Comparison of ENCODE assay signal across 8 mouse cellular contexts in genomic region chrX:38455890-38456634, GRCm38 (mm10). TPM values are rescaled to one million over a fixed set of nuclear protein-coding genes. Genes with fewer than 3 reads are reported as not detected.
DNase-seq lines count a peak whose midpoint lies in the region; ATAC-seq lines count a peak whose summit lies in the region.

Gene Lamp2 (minus strand): TSS chrX:38456454.

- H3K9ac ChIP-seq in lung, embryonic 16.5 days (ENCODE audit: low read length): peak within 1 kb of the TSS; percentile 77

- peak within 1 kb of the TSS; percentile 64 for H3K4me3 ChIP-seq in lung, embryonic 16.5 days (ENCODE audit: low read length)

- H3K4me2 ChIP-seq in lung, embryonic 16.5 days (ENCODE audit: low read depth, low read length): peak within 1 kb of the TSS; percentile 59

- no peaks in the 10 kb centered on the region for H3K27me3 ChIP-seq in lung, embryonic 16.5 days (ENCODE audit: control insufficient read depth, insufficient read depth, low read depth, low read length)

- DNase-seq in MEL-GATA-1-ER (ENCODE audit: extremely low read depth, low read depth): peak; percentile 72
- DNase-seq in cerebellum, adult 8-10 months: peak; percentile 68
- DNase-seq in forelimb bud, embryonic 11.5 days (ENCODE audit: low read depth, low spot score): peak; percentile 77
- DNase-seq in layer of hippocampus, adult 9-10 months (ENCODE audit: low spot score): peak; percentile 59
- peak; percentile 33 for DNase-seq in ovary, postnatal 10 days (ENCODE audit: low spot score)
- DNase-seq in thymus, postnatal 10 days (ENCODE audit: low spot score in 2 of 2): peak; percentile 62 to 63

- 10% methylated on average over 46 of the region's 47 CpGs for WGBS in lung, embryonic 16.5 days

- no peaks in the 10 kb centered on the region; the same call in 1 of the 2 replicates for H3K36me3 ChIP-seq in lung, embryonic 16.5 days (ENCODE audit: control insufficient read depth, insufficient read depth, low read length)

- H3K27ac ChIP-seq in lung, embryonic 16.5 days (ENCODE audit: low read length): peak within 1 kb of the TSS; percentile 85

- ATAC-seq in hematopoietic stem cell, adult 5-6 weeks (replicated peaks in 1 of 2; ENCODE audit: insufficient read depth in 1 of 2, low FRiP score in 2 of 2, low TSS enrichment in 1 of 2, low read depth in 1 of 2, poor library complexity in 2 of 2, severe bottlenecking in 2 of 2): peak; percentile 96 to 99
- peak; percentile 98 for ATAC-seq in lung, embryonic 16.5 days (ENCODE audit: low read depth)

- H3K4me1 ChIP-seq in lung, embryonic 16.5 days (replicated peaks; ENCODE audit: control insufficient read depth, insufficient read depth, low read length): no peaks in the 10 kb centered on the region

- no peaks in the 10 kb centered on the region for H3K9me3 ChIP-seq in lung, embryonic 16.5 days (ENCODE audit: control insufficient read depth, low read length)

RNA-seq across cellular contexts. Expression of gene Lamp2, which starts in this region (rescaled TPM):
- 123 and 151 TPM in 2 replicates for total RNA-seq in hematopoietic stem cell, adult 5-6 weeks (2017)
- 167 and 170 TPM in 2 replicates for polyA plus RNA-seq in lung, embryonic 16.5 days (2015; fragmentation: Nextera tagmentation; extraction: Ambion mirVana)

Comparison
In these comparisons a context has a peak if more than half of its experiments do, and no peak if none do; other contexts are left out.
1. Peak in every context shown above with its lines: DNase-seq, ATAC-seq, H3K4me3 ChIP-seq and H3K27ac ChIP-seq.